Mouse (Mus musculus) ES-Bruce4 (cell line): ENCODE results near the gene Nes. TPM values are rescaled to one million over a fixed set of nuclear protein-coding genes. Genes with fewer than 3 reads are reported as not detected.

Experiments
- H3K27ac ChIP-seq: 2 replicates; pipeline ENCODE4 v1.5.1; 2012; ENCODE audit warnings: low read length, inconsistent platforms; ENCODE audit not compliant: insufficient read depth
- H3K27me3 ChIP-seq: 2 replicates; pipeline ENCODE4 v1.6.1; 2012; ENCODE audit warnings: mild to moderate bottlenecking, low read length, inconsistent platforms; ENCODE audit not compliant: control insufficient read depth, poor library complexity, insufficient read depth, severe bottlenecking
- H3K36me3 ChIP-seq: 2 replicates; pipeline ENCODE4 v1.6.1; 2012; ENCODE audit warnings: inconsistent platforms, mild to moderate bottlenecking, low read length, moderate library complexity; ENCODE audit not compliant: control insufficient read depth, poor library complexity, insufficient read depth, severe bottlenecking
- H3K4me1 ChIP-seq: one replicate; pipeline ENCODE4 v1.8.1; 2011; ENCODE audit warnings: low read length; ENCODE audit not compliant: control insufficient read depth, insufficient read depth
- H3K4me3 ChIP-seq: 2 replicates; pipeline ENCODE4 v1.5.1; 2011; ENCODE audit warnings: low read depth, mild to moderate bottlenecking, low read length
- H3K9ac ChIP-seq: 2 replicates; pipeline ENCODE4 v1.6.1; 2012; ENCODE audit warnings: low read depth, mild to moderate bottlenecking, inconsistent platforms; ENCODE audit not compliant: poor library complexity, severe bottlenecking
- H3K9me3 ChIP-seq: replicated peaks from 2 replicates; pipeline ENCODE4 v1.6.1; 2012; ENCODE audit warnings: mild to moderate bottlenecking, low read length, inconsistent platforms; ENCODE audit not compliant: control insufficient read depth, poor library complexity, insufficient read depth, severe bottlenecking
- CTCF ChIP-seq: IDR thresholded peaks from one replicate; pipeline ENCODE4 v1.8.1; 2011; ENCODE audit warnings: low read depth, low read length
- EP300 ChIP-seq: IDR thresholded peaks from 2 replicates; pipeline ENCODE4 v1.6.1; 2011; ENCODE audit warnings: low read depth, low read length; ENCODE audit not compliant: insufficient read depth
- POLR2A ChIP-seq: IDR thresholded peaks from one replicate; pipeline ENCODE4 v1.8.1; 2011; ENCODE audit warnings: low read length; ENCODE audit not compliant: insufficient read depth
- polyA plus RNA-seq: library from polyadenylated mRNA; stranded (reverse); fragments of >200 nt; gene quantifications from 2 replicates; pipeline ENCODE4 v1.2.4, GENCODE M21; 2011; ENCODE audit warnings: low read depth; ENCODE audit not compliant: missing spikeins, insufficient read depth, insufficient read length

Gene Nes
- polyA plus RNA-seq, 1 experiment: 34.5 TPM

- no peaks in the 10 kb centered on the region for H3K9me3 ChIP-seq
- H3K36me3 ChIP-seq: peaks cover 55% of the 10 kb centered on the region
- peaks cover 2% of the 10 kb centered on the region for H3K4me1 ChIP-seq
- H3K9ac ChIP-seq: no peak overlapping the region
- TF ChIP-seq CTCF (no peak), EP300 (no peak), POLR2A (no peak)
- H3K4me3 ChIP-seq: no peak overlapping the region
- H3K27me3 ChIP-seq: no peaks in the 10 kb centered on the region
- no peak overlapping the region for H3K27ac ChIP-seq
These were observed 36.9 kb upstream of the Nes start for GRCm38 (mm10) chr3:87934026-87934425.

- H3K4me3 ChIP-seq: no peak overlapping the region
- no peak overlapping the region for H3K27ac ChIP-seq
- H3K4me1 ChIP-seq: peaks cover 2% of the 10 kb centered on the region
- H3K27me3 ChIP-seq: no peaks in the 10 kb centered on the region
- TF ChIP-seq CTCF (no peak), POLR2A (no peak), EP300 (no peak)
- no peaks in the 10 kb centered on the region for H3K9me3 ChIP-seq
- H3K36me3 ChIP-seq: peaks cover 60% of the 10 kb centered on the region
- H3K9ac ChIP-seq: no peak overlapping the region
These were observed 36.4 kb upstream of the Nes start for GRCm38 (mm10) chr3:87934501-87934900.

- Histone ChIP-seq H3K4me1 (peaks cover 2% of the 10 kb centered on the region), H3K27me3 (no peaks in the 10 kb centered on the region), H3K4me3 (no peak overlapping the region), H3K36me3 (peaks cover 65% of the 10 kb centered on the region), H3K27ac (no peak overlapping the region), H3K9ac (no peak overlapping the region), H3K9me3 (no peaks in the 10 kb centered on the region)
- TF ChIP-seq EP300: no peak
- TF ChIP-seq CTCF: no peak
- no peak for TF ChIP-seq POLR2A
These were observed 35.7 kb upstream of the Nes start for GRCm38 (mm10) chr3:87935201-87935600.

GRCm38 (mm10) chr3:87935776-87936175 lies 35.1 kb upstream of the Nes start:
- no peak overlapping the region for H3K9ac ChIP-seq
- H3K27me3 ChIP-seq: no peaks in the 10 kb centered on the region
- H3K27ac ChIP-seq: no peak overlapping the region
- H3K36me3 ChIP-seq: peaks cover 67% of the 10 kb centered on the region
- no peak overlapping the region for H3K4me3 ChIP-seq
- H3K4me1 ChIP-seq: peaks cover 2% of the 10 kb centered on the region
- H3K9me3 ChIP-seq: no peaks in the 10 kb centered on the region
- TF ChIP-seq CTCF: peak; percentile 88
- TF ChIP-seq EP300: no peak

- no peaks in the 10 kb centered on the region for H3K9me3 ChIP-seq
- H3K27ac ChIP-seq: no peak overlapping the region
- no peak overlapping the region for H3K9ac ChIP-seq
- H3K27me3 ChIP-seq: no peaks in the 10 kb centered on the region
- TF ChIP-seq CTCF (no peak), POLR2A (no peak), EP300 (no peak)
- H3K36me3 ChIP-seq: peaks cover 52% of the 10 kb centered on the region
- no peak overlapping the region for H3K4me3 ChIP-seq
- peaks cover 7% of the 10 kb centered on the region for H3K4me1 ChIP-seq
These were observed 30.3 kb upstream of the Nes start for GRCm38 (mm10) chr3:87940611-87941010.

- no peaks in the 10 kb centered on the region for H3K9me3 ChIP-seq
- H3K4me1 ChIP-seq: peaks cover 9% of the 10 kb centered on the region
- no peak for TF ChIP-seq POLR2A
- no peak for TF ChIP-seq CTCF
- TF ChIP-seq EP300: no peak
These were observed 28.4 kb upstream of the Nes start for GRCm38 (mm10) chr3:87942471-87942870.

GRCm38 (mm10) chr3:87943586-87943985 lies 27.3 kb upstream of the Nes start:
- H3K4me3 ChIP-seq: no peak overlapping the region
- no peaks in the 10 kb centered on the region for H3K9me3 ChIP-seq
- TF ChIP-seq CTCF: no peak
- TF ChIP-seq EP300: no peak
- no peak for TF ChIP-seq POLR2A
- H3K36me3 ChIP-seq: peaks cover 35% of the 10 kb centered on the region
- peaks cover 10% of the 10 kb centered on the region for H3K4me1 ChIP-seq
- H3K27me3 ChIP-seq: no peaks in the 10 kb centered on the region; the same call in 1 of the 2 replicates
- H3K27ac ChIP-seq: no peak overlapping the region
- no peak overlapping the region for H3K9ac ChIP-seq

More at GRCm38 (mm10) chr3:87942471-87942870, 28.4 kb upstream of the Nes start:
- Histone ChIP-seq H3K4me3 (no peak overlapping the region), H3K27ac (no peak overlapping the region), H3K9ac (no peak overlapping the region), H3K36me3 (peaks cover 46% of the 10 kb centered on the region), H3K27me3 (no peaks in the 10 kb centered on the region)
